Mouse (Mus musculus) fat pad, adult 2 months (tissue): ENCODE measurements around the gene Spef1.

Experiments
- DNase-seq: peaks from one replicate; pipeline ENCODE4 v3.0.0-alpha.2; 2011; ENCODE audit warnings: low read depth, low spot score; ENCODE audit errors: extremely low read depth

Gene Spef1

DNA sequence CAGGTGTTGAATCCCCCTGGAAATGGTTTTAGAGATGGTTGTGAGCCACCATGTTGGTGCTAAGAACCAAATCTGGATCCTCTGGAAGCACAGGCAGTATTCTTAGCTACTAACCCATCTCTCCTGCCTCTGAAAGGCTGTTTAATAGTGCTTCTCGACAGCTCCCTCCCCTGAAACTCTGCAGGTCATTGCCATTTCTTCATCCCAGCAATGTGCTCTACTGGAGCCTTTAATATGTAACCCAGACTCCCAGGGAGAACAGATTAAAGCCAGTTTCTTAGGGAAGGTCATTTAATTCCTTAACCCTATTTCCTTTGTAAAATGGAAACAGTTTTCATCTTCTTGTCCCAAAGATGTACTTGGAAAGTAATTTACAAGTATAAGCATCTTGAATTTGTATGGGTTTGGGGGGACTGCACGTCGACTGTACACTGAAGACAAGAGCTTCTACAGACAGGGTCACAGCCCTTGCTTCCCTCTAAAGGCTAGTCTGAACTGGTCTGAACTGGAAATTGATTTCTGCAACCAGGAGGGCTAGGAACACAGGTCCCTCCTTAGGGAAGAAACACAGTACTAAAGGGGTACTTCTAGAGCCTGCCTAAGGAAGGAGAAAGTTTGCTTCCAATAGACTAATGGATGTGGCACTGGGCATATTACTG lies 11.7 kb downstream of the Spef1 start:
- no peak for DNase-seq

DNA sequence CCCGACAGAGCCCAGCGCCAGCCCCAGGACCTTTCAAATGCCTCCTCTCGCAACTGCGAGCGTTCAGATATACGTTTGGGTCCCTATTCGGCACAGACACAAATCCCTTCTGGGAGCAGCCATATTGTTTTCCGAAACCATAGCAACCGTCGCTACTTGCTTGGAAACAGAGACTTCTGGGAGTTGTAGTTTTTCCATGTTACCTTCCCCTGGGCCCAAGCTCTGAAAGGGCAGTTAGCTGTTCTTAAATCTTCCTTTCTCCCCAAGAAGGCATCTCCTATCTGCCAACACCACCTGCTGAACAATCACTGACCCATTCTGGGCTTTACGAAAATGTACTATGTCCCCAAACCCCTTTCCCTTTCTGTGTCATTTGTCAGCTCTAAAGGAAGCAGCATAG lies 12.4 kb downstream of the Spef1 start:
- DNase-seq: no peak

GRCm38 (mm10) chr2:131172322-131172721 lies 14.8 kb downstream of the Spef1 start:
- DNase-seq: no peak

- DNase-seq: no peak
Measured at GRCm38 (mm10) chr2:131171401-131172104, 15.5 kb downstream of the Spef1 start.

GRCm38 (mm10) chr2:131170936-131171335 lies 16.1 kb downstream of the Spef1 start:
- no peak for DNase-seq

- DNase-seq: no peak
Measured at GRCm38 (mm10) chr2:131168914-131169313, 18.2 kb downstream of the Spef1 start.

GRCm38 (mm10) chr2:131167984-131168383 lies 19.1 kb downstream of the Spef1 start:
- DNase-seq: no peak

- no peak for DNase-seq
Measured at GRCm38 (mm10) chr2:131166172-131166571, 20.9 kb downstream of the Spef1 start.

DNA sequence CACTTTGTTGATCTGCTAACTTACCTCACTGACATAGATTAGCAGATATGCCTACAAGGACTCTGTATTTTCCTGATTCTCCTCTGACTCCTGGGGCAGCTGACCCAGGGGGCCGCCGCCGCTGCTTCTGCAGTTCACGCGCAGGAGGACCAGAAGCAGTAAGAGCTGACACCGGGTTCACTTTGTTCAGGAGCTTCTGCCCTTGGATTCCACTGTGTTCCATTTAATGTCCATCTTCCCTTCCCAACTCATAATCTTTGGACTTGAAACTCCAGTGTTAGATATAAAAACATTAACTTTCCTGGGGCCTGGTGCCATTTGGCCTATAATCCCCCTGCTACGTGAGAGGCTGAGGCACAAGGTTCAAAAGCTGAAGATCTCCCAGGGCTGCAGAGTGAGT lies 23.2 kb downstream of the Spef1 start:
- DNase-seq: no peak

GRCm38 (mm10) chr2:131160671-131161111 lies 26.4 kb downstream of the Spef1 start:
- DNase-seq: no peak

DNA sequence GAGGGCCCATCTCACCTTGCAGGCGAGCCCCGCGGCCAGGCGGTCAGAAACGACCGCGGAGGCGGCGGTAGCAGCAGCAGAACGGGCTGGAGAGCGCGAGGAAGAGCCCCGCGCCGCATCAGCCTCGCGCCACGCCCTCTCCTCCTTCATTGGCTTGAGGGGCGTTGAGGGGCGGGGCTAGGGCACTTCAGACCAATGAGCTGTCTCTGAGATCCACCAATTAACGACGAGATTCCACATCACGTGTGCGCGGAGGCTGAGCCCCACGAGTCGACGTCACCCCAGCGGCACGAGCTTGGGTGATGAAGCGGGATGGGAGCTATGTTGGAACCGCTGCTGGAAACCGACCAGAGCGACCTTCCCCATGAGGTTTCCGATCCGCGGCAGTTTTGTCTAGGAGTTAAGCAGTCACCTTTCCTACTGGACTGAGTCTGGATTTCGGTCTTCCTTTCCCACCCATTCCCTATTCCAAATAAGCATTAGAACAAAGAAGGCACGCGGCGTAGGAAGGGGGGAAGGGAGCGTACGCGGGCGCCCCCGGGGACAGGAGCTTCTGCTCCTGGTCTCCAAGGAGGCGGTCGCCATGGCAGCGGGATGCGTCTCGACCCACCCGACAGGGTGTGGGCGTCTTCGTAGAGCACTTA lies 27.0 kb downstream of the Spef1 start, which contains the start of gene 1700037H04Rik:
TSS of gene 1700037H04Rik (minus strand) at position 144 of the 644 bp plus-strand sequence.
- peak; percentile 74 for DNase-seq

DNA sequence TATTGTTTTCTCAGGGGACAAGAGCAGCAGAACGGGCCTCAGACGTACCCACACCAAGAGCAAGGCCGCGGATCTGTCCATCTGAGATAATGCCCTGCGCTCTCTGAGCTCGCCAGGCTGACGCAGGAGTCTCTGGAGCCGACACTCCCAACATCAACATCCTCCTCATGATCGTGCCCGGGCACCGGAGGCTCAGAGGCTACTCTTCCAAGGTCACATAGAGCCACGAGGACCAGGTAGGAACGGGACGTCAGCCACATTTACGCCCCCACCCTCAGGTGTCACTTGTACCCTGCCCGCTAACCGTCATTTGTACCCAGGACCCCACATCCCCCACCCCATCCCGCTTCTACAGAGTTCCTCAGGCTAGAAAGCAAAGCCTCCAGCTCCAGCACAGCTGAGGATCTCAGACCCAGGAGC lies 27.6 kb downstream of the Spef1 start:
- no peak for DNase-seq

- no peak for DNase-seq
Measured at GRCm38 (mm10) chr2:131156987-131157386, 30.1 kb downstream of the Spef1 start.

- DNase-seq: no peak
Measured at GRCm38 (mm10) chr2:131154036-131154435, 33.0 kb downstream of the Spef1 start.

- DNase-seq: no peak
Measured at GRCm38 (mm10) chr2:131152166-131152730, 34.8 kb downstream of the Spef1 start.

DNA sequence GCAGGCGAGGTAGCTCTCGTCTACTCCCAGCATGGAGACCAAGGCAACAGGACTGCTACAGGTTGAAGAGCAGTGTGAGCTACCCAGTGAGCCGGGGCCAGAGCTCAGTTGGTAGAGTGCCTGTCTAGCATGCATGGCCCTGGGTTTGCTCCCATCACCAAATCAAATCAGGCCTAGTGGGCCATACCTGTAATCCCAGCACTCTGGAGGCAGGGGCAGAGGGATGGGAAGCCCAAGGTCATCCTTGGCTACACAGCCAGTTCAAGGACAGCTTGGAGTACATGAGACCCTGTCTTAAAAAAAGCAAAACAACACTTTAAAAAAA lies 37.9 kb downstream of the Spef1 start:
- no peak for DNase-seq

DNA sequence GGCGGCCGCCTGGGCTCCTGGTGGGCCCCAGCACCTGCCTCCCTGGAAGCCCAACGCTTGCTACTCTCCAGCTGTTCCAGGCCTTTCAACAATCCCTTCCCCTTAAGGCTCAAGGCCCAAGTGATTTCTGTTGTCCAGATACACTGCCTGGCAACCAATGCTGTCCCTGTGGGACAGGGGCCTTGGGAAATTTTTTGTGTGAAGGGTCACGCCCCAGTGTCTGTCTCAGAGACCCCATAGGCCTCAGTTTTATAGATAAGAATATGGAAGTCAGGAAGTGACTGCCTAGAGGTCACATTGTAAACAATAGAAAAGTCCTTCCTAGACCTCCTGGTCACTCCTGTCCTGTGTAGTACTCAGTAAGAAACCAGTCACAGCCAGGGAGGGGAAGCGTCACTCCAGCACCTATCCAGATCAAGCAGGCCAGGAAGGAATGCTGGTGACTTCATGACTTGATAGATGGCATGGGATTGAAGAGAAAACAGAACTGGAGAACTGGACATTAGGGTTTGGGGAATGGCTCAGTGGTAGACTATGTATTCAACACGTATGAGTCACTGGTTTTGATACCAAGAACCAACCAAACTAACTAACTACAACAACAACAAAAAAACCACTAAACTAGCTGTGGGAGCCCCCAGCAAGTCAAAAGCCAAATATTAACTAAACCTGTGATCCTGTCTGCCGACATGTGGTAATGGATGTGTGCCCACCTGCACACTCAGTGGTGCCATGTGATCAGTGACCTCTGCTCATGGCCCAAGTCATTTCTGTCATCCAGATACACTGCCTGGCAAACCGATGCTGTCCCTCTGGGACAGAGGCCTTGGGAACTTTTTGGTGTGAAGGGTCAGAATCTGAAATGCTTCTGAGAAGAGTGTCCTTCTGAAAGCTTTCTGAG lies 38.5 kb downstream of the Spef1 start:
- no peak for DNase-seq

GRCm38 (mm10) chr2:131147043-131147365 lies 40.1 kb downstream of the Spef1 start:
- DNase-seq: no peak

DNA sequence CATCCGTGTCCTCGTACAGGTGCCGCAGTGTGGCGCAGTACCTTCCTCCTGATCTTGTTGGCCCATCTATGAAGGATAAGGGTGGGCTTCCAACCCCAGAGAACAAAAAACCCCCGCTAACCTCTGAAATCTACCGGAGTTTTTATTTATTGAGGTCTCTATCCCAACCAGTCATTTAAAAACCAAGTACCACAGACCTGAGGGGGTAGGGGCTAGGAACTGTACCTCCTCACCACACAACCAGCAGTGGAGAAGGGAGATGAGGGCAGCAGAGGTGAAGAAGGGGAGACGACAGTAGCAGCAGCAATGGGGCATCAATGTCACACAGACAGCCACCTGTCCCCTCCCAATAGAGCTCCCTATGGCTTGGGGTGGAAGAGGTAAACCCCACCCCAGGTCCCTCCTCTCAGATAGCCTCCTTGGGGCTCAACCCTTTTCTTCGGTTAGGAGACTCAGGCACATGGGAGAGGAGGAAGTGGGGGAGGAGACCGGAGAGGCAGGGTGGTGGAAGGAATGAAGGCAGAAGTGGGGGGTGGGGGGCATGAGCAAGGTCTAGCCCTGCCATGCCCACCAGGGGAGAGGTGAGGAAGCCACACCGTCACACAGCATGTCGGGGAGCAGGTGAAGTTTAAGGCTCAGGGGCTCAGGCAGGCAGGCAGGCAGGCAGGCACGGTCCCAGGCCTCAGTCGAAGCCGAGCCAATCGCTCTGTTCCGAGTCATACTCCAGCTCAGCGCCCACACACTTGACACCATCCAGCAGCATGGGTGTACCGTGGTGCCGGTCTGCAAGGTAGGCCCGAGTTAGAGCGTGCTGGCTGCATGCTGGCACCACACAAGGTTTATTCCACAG lies 40.7 kb downstream of the Spef1 start:
- DNase-seq: no peak

GRCm38 (mm10) chr2:131145536-131145935 lies 41.5 kb downstream of the Spef1 start:
- no peak for DNase-seq
